Mouse (Mus musculus): Measurements from ENCODE around the gene Tent4a. TPM values are rescaled to one million over a fixed set of nuclear protein-coding genes. Genes with fewer than 3 reads are reported as not detected.

Gene Tent4a
- polyA plus RNA-seq, 1 experiment from 2014 or later: 6.6 TPM

- H3K9me3 ChIP-seq: no peaks in the 10 kb centered on the region
- H3K4me1 ChIP-seq: no peaks in the 10 kb centered on the region
- no peak overlapping the region for H3K27ac ChIP-seq
- H3K36me3 ChIP-seq: peaks cover 68% of the 10 kb centered on the region
- no peak overlapping the region for H3K4me2 ChIP-seq (replicated peaks)
- H3K27me3 ChIP-seq: no peaks in the 10 kb centered on the region
- WGBS: 60% methylated on average over 9 of the region's 9 CpGs
- H3K4me3 ChIP-seq: no peak overlapping the region
- 0 out of 2 replicates have a peak, but pooled peaks have one; percentile 69 for ATAC-seq (ENCODE audit: insufficient number of reproducible peaks, insufficient read depth, low FRiP score, low TSS enrichment)
- H3K9ac ChIP-seq: 0 out of 2 replicates have a peak overlapping the region, but pooled peaks have one; percentile 12
These were observed 24.8 kb downstream of the Tent4a start for GRCm38 (mm10) chr13:69509391-69510244.

DNA sequence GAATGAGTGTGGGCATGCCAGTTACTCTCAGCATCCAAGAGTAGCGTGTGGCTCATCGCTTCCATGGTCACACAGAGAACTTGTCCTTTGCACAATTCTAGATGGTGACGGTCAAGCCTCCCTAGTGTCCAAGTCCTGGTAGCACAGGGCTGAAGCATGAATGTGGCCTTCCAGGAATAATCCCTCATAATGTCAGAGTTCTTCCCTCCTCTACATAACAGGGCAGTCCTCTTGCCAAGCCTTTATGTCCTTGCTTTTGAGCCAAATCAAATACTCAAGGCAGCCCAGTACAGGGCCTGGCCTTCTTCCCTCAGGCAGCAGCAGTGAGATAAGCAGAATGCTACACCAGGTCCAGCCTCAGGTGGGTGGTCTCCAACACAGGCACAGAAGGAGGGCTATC, 26.8 kb downstream of the Tent4a start:
- no peak for ATAC-seq (ENCODE audit: insufficient number of reproducible peaks, insufficient read depth, low FRiP score, low TSS enrichment)
- 99% methylated on average over 3 of the region's 3 CpGs for WGBS
- Histone ChIP-seq H3K4me1 (no peaks in the 10 kb centered on the region), H3K4me2 (replicated peaks) (no peak overlapping the region), H3K9ac (no peak overlapping the region), H3K36me3 (peaks cover 82% of the 10 kb centered on the region), H3K27ac (no peak overlapping the region), H3K4me3 (no peak overlapping the region), H3K9me3 (no peaks in the 10 kb centered on the region), H3K27me3 (no peaks in the 10 kb centered on the region)

GRCm38 (mm10) chr13:69506341-69507086, 27.9 kb downstream of the Tent4a start:
- Histone ChIP-seq H3K4me1 (no peaks in the 10 kb centered on the region), H3K27me3 (no peaks in the 10 kb centered on the region), H3K9ac (no peak overlapping the region), H3K27ac (no peak overlapping the region), H3K4me3 (no peak overlapping the region), H3K9me3 (no peaks in the 10 kb centered on the region), H3K36me3 (peaks cover 88% of the 10 kb centered on the region), H3K4me2 (replicated peaks) (no peak overlapping the region)
- WGBS: 92% methylated on average over 12 of the region's 12 CpGs
- ATAC-seq (ENCODE audit: insufficient number of reproducible peaks, insufficient read depth, low FRiP score, low TSS enrichment): no peak

GRCm38 (mm10) chr13:69502863-69503262, 31.6 kb downstream of the Tent4a start:
- no peak overlapping the region for H3K27ac ChIP-seq
- ATAC-seq (ENCODE audit: insufficient number of reproducible peaks, insufficient read depth, low FRiP score, low TSS enrichment): no peak
- peaks cover 96% of the 10 kb centered on the region for H3K36me3 ChIP-seq
- H3K9me3 ChIP-seq: no peaks in the 10 kb centered on the region
- H3K4me1 ChIP-seq: no peaks in the 10 kb centered on the region
- 83% methylated on average over 5 of the region's 5 CpGs for WGBS
- no peak overlapping the region for H3K4me2 ChIP-seq (replicated peaks)
- no peak overlapping the region for H3K9ac ChIP-seq
- no peaks in the 10 kb centered on the region for H3K27me3 ChIP-seq
- no peak overlapping the region for H3K4me3 ChIP-seq

DNA sequence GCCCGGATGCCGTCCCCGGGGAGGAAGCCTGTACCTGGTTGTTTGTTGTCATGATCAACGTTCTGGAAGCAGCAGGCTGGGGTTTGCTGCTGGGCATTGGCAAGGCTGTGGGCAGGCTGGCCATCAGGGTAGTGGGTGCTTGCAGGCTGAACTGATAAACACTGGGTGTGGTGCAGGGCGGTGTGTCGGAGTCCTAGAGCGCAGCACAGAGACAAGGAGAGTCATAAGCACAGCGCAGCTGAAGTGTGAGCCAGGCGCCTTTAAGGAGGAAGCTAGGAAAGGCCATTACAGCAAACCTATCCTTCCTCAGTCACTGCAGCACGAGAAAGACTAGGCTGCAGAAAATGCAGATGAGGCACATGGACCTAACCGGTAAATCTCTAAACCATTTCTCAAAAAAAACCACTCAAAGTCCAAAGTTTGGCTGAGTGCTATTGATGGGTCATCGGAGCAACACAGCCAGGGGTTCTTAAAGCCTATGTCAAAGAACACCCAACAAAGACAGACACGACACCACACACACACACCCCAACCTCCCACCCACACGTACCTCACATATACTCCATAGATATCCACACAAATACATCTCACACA, 32.2 kb downstream of the Tent4a start:
- ATAC-seq (ENCODE audit: insufficient number of reproducible peaks, insufficient read depth, low FRiP score, low TSS enrichment): no peak

GRCm38 (mm10) chr13:69498276-69498675, 36.1 kb downstream of the Tent4a start:
- H3K4me2 ChIP-seq (replicated peaks): no peak overlapping the region
- H3K9ac ChIP-seq: no peak overlapping the region
- no peaks in the 10 kb centered on the region for H3K27me3 ChIP-seq
- no peak overlapping the region for H3K4me3 ChIP-seq
- H3K27ac ChIP-seq: no peak overlapping the region
- WGBS: 82% methylated on average over 5 of the region's 5 CpGs
- H3K4me1 ChIP-seq: no peaks in the 10 kb centered on the region
- H3K9me3 ChIP-seq: no peaks in the 10 kb centered on the region
- H3K36me3 ChIP-seq: peaks cover 61% of the 10 kb centered on the region
- no peak for ATAC-seq (ENCODE audit: insufficient number of reproducible peaks, insufficient read depth, low FRiP score, low TSS enrichment)

More for the DNA sequence above, 32.2 kb downstream of the Tent4a start:
- WGBS: 91% methylated on average over 14 of the region's 14 CpGs
- H3K9me3 ChIP-seq: no peaks in the 10 kb centered on the region
- no peaks in the 10 kb centered on the region for H3K27me3 ChIP-seq
- H3K9ac ChIP-seq: no peak overlapping the region
- H3K27ac ChIP-seq: no peak overlapping the region
- H3K4me1 ChIP-seq: no peaks in the 10 kb centered on the region
- peaks cover 97% of the 10 kb centered on the region for H3K36me3 ChIP-seq
- H3K4me3 ChIP-seq: no peak overlapping the region
- H3K4me2 ChIP-seq (replicated peaks): no peak overlapping the region

DNA sequence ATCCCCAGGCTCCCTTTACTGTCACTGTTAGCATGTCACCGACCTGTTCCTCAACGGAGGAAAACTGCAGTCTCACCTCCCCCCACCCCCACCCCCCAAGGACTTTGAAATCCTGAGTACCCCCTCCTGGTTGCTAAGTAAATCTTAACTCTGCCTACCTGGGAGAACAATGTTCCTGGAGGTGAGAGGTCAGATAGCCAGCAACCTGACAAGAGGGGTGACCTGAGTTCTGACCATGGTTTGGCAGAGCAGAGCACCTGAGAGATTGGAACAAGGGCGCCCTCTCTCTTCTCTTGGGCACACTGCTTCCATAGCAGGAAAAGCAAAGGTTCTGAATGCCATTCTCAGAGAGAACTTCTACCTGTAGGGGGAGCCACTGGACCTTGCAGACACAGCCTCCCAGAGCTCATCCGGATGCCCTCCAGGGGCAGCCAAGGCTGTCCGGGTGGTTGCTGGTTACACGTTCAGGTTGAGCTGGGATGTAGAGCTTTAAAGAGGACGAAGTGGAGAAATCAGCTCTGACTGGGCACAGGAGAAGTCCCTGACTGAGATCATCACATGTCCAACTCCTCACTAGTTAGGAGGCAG, 41.4 kb downstream of the Tent4a start:
- WGBS: 26% methylated on average over 7 of the region's 7 CpGs
- ATAC-seq (ENCODE audit: insufficient number of reproducible peaks, insufficient read depth, low FRiP score, low TSS enrichment): no peak
- peaks cover 11% of the 10 kb centered on the region for H3K36me3 ChIP-seq

GRCm38 (mm10) chr13:69489777-69490176, 44.6 kb downstream of the Tent4a start:
- Histone ChIP-seq H3K4me3 (no peak overlapping the region), H3K4me2 (replicated peaks) (no peak overlapping the region), H3K36me3 (no peaks in the 10 kb centered on the region), H3K9me3 (no peaks in the 10 kb centered on the region), H3K27ac (no peak overlapping the region), H3K27me3 (peaks cover 44% of the 10 kb centered on the region), H3K9ac (no peak overlapping the region), H3K4me1 (peaks cover 18% of the 10 kb centered on the region)
- no peak for ATAC-seq (ENCODE audit: insufficient number of reproducible peaks, insufficient read depth, low FRiP score, low TSS enrichment)
- 86% methylated on average over 9 of the region's 9 CpGs for WGBS

More for the DNA sequence above, 41.4 kb downstream of the Tent4a start:
- peaks cover 21% of the 10 kb centered on the region for H3K27me3 ChIP-seq
- H3K9me3 ChIP-seq: no peaks in the 10 kb centered on the region
- H3K27ac ChIP-seq: no peak overlapping the region
- peaks cover 17% of the 10 kb centered on the region for H3K4me1 ChIP-seq
- H3K9ac ChIP-seq: no peak overlapping the region
- no peak overlapping the region for H3K4me3 ChIP-seq
- H3K4me2 ChIP-seq (replicated peaks): no peak overlapping the region

- H3K27me3 ChIP-seq: peaks cover 51% of the 10 kb centered on the region
- ATAC-seq (ENCODE audit: insufficient number of reproducible peaks, insufficient read depth, low FRiP score, low TSS enrichment): no peak
These were observed 45.7 kb downstream of the Tent4a start for GRCm38 (mm10) chr13:69488565-69489255.

DNA sequence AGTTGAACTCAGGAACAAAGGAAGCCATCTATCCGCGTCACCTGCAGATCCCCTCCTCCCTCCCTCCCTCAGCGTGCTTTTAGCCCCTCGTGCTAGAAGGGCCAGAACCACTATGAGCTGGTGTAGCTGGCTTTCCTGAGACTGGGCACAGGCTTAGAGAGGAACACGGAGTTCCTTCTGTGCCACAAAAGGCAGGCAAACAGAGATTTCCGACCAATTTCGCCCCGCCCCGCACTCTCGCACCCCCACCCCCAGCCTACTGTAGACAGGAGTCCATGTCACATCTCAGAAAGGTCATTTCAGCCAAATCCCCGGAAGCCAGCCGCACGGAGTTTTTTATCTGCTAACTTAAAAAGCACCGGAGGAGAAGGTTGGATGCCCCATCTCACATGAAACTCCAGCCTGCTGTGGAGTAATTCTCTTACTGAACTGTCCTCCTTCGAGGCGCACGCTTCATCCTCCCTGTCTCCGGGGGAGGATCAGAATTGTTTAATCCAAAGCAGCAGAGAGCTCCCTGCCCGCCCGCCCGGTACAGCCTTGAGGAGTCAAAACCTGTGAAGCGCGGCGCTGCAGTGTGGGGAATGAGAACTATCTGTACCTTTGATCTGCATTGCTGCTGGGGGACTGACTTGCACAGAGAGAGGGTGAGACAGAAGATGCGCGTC, 46.7 kb downstream of the Tent4a start:
- no peak for ATAC-seq (ENCODE audit: insufficient number of reproducible peaks, insufficient read depth, low FRiP score, low TSS enrichment)
- 2% methylated on average over 26 of the region's 26 CpGs for WGBS
- Histone ChIP-seq H3K27ac (no peak overlapping the region), H3K9ac (peak overlapping the region; percentile 37), H3K9me3 (no peaks in the 10 kb centered on the region), H3K4me2 (replicated peaks) (peak overlapping the region; percentile 50), H3K4me3 (peak overlapping the region; percentile 27), H3K27me3 (peaks cover 60% of the 10 kb centered on the region), H3K36me3 (no peaks in the 10 kb centered on the region), H3K4me1 (peaks cover 18% of the 10 kb centered on the region)

More at GRCm38 (mm10) chr13:69488565-69489255, 45.7 kb downstream of the Tent4a start:
- Histone ChIP-seq H3K4me1 (peaks cover 18% of the 10 kb centered on the region), H3K36me3 (no peaks in the 10 kb centered on the region), H3K27ac (no peak overlapping the region), H3K4me2 (replicated peaks) (no peak overlapping the region), H3K9me3 (no peaks in the 10 kb centered on the region), H3K4me3 (no peak overlapping the region), H3K9ac (no peak overlapping the region)
- WGBS: 33% methylated on average over 13 of the region's 13 CpGs

Data from embryonic facial prominence, embryonic 12.5 days (tissue).